Mouse (Mus musculus) midbrain, embryonic 11.5 days (tissue): Measurements from ENCODE around the gene C1ql1. TPM values are rescaled to one million over a fixed set of nuclear protein-coding genes. Genes with fewer than 3 reads are reported as not detected.

Experiments
- ATAC-seq: fragments of 200-750 bp; cut with Nextera tagmentation; 2 replicates; pipeline ENCODE4 v1.8.0; 2017; ENCODE audit warnings: moderate TSS enrichment, moderate library complexity; ENCODE audit not compliant: low FRiP score
- DNase-seq: peaks from one replicate; pipeline ENCODE4 v3.0.0; 2015; ENCODE audit warnings: low spot score; ENCODE audit errors: missing footprints
- H3K27ac ChIP-seq: fragments of 300-500 bp; sonication (generic); 2 replicates; pipeline ENCODE4 v1.5.1; 2014; ENCODE audit warnings: low read depth, low read length
- H3K27me3 ChIP-seq: fragments of 300-500 bp; sonication (generic); 2 replicates; pipeline ENCODE4 v1.6.1; 2014; ENCODE audit warnings: mild to moderate bottlenecking, low read length, moderate library complexity, mixed read lengths; ENCODE audit not compliant: control insufficient read depth, insufficient read depth
- H3K36me3 ChIP-seq: fragments of 300-500 bp; sonication (generic); 2 replicates; pipeline ENCODE4 v1.6.1; 2014; ENCODE audit warnings: mild to moderate bottlenecking, low read length, moderate library complexity, mixed read lengths; ENCODE audit not compliant: control insufficient read depth, insufficient read depth
- H3K4me1 ChIP-seq: fragments of 300-500 bp; sonication (generic); 2 replicates; pipeline ENCODE4 v1.6.1; 2014; ENCODE audit warnings: low read length; ENCODE audit not compliant: control insufficient read depth, insufficient read depth
- H3K4me2 ChIP-seq: fragments of 300-500 bp; sonication (generic); 2 replicates; pipeline ENCODE4 v1.6.1; 2014; ENCODE audit warnings: mild to moderate bottlenecking, moderate library complexity
- H3K4me3 ChIP-seq: fragments of 300-500 bp; sonication (generic); 2 replicates; pipeline ENCODE4 v1.5.1; 2014; ENCODE audit warnings: low read depth, low read length
- H3K9ac ChIP-seq: fragments of 300-500 bp; sonication (generic); 2 replicates; pipeline ENCODE4 v1.6.1; 2014; ENCODE audit warnings: low read length
- H3K9me3 ChIP-seq: fragments of 300-500 bp; sonication (generic); 2 replicates; pipeline ENCODE4 v1.6.1; 2016; ENCODE audit warnings: low read length; ENCODE audit not compliant: control insufficient read depth
- WGBS: fragments of 180-500 bp; shearing (Covaris S2); extraction: QIAGEN DNeasy Blood & Tissue Kit; methylation state at CpG from one replicate; pipeline ENCODE4 v1.1.7; 2014; 5-methylcytosine and 5-hydroxymethylcytosine counted together
- polyA plus RNA-seq: library from polyadenylated mRNA; unstranded; fragments of >200 nt; fragmentation: Nextera tagmentation; extraction: Ambion mirVana; gene quantifications from 2 replicates; pipeline ENCODE4 v1.2.1, GENCODE M21; 2014

The C1ql1 gene
- polyA plus RNA-seq, 1 experiment from 2014 or later, result 17.4 TPM

- peak overlapping the region; percentile 60 for H3K9ac ChIP-seq
- DNase-seq (peak; percentile 96), ATAC-seq (peak; percentile 68)
- H3K27ac ChIP-seq, result peak overlapping the region; percentile 81
- H3K36me3 ChIP-seq, result no peaks in the 10 kb centered on the region
- peak overlapping the region; percentile 45 for H3K4me2 ChIP-seq
- no peaks in the 10 kb centered on the region for H3K9me3 ChIP-seq
- WGBS, result 1% methylated on average over 16 of the region's 16 CpGs
- H3K4me1 ChIP-seq, result peaks cover 18% of the 10 kb centered on the region
- no peaks in the 10 kb centered on the region for H3K27me3 ChIP-seq
- H3K4me3 ChIP-seq, result peak overlapping the region; percentile 6; the same call in 1 of the 2 replicates
Observed at GRCm38 (mm10) chr11:102963246-102963854, 16.9 kb upstream of the C1ql1 start.

- H3K36me3 ChIP-seq, result no peaks in the 10 kb centered on the region
- H3K27me3 ChIP-seq, result no peaks in the 10 kb centered on the region
- 18% methylated on average over 7 of the region's 7 CpGs for WGBS
- no peaks in the 10 kb centered on the region for H3K9me3 ChIP-seq
- DNase-seq (peak; percentile 92), ATAC-seq (no peak; the same call in 1 of the 2 replicates)
- peak overlapping the region; percentile 45 for H3K4me2 ChIP-seq
- 0 out of 2 replicates have a peak overlapping the region, but pooled peaks have one; percentile 6 for H3K4me3 ChIP-seq
- peak overlapping the region; percentile 60 for H3K9ac ChIP-seq
- H3K4me1 ChIP-seq, result peaks cover 18% of the 10 kb centered on the region
- peak overlapping the region; percentile 81 for H3K27ac ChIP-seq
Observed at GRCm38 (mm10) chr11:102962861-102963245, 16.4 kb upstream of the C1ql1 start.

- H3K9ac ChIP-seq, result no peak overlapping the region
- no peaks in the 10 kb centered on the region for H3K36me3 ChIP-seq
- no peak overlapping the region for H3K4me3 ChIP-seq
- ATAC-seq (no peak), DNase-seq (no peak)
- H3K27me3 ChIP-seq, result no peaks in the 10 kb centered on the region
- H3K4me2 ChIP-seq, result no peak overlapping the region
- H3K9me3 ChIP-seq, result no peaks in the 10 kb centered on the region
- peaks cover 23% of the 10 kb centered on the region for H3K4me1 ChIP-seq
- 96% methylated on average over 4 of the region's 4 CpGs for WGBS
- no peak overlapping the region for H3K27ac ChIP-seq
Observed at GRCm38 (mm10) chr11:102961082-102961481, 14.6 kb upstream of the C1ql1 start.

GRCm38 (mm10) chr11:102958870-102959269, 12.4 kb upstream of the C1ql1 start:
- H3K36me3 ChIP-seq, result no peaks in the 10 kb centered on the region
- H3K4me3 ChIP-seq, result no peak overlapping the region
- DNase-seq (no peak), ATAC-seq (no peak)
- no peak overlapping the region for H3K27ac ChIP-seq
- 84% methylated on average over 1 of the region's 1 CpGs for WGBS
- H3K4me2 ChIP-seq, result no peak overlapping the region
- peaks cover 17% of the 10 kb centered on the region for H3K4me1 ChIP-seq
- H3K9ac ChIP-seq, result no peak overlapping the region
- peaks cover 2% of the 10 kb centered on the region for H3K27me3 ChIP-seq
- no peaks in the 10 kb centered on the region for H3K9me3 ChIP-seq

- H3K27ac ChIP-seq, result no peak overlapping the region
- H3K4me2 ChIP-seq, result no peak overlapping the region
- H3K36me3 ChIP-seq, result no peaks in the 10 kb centered on the region
- no peaks in the 10 kb centered on the region for H3K9me3 ChIP-seq
- WGBS, result 95% methylated on average over 6 of the region's 6 CpGs
- ATAC-seq, result no peak
- H3K4me3 ChIP-seq, result no peak overlapping the region
- peaks cover 2% of the 10 kb centered on the region for H3K27me3 ChIP-seq
- H3K9ac ChIP-seq, result no peak overlapping the region
- H3K4me1 ChIP-seq, result peaks cover 14% of the 10 kb centered on the region
- DNase-seq, result no peak
Observed at GRCm38 (mm10) chr11:102958431-102958830, 11.9 kb upstream of the C1ql1 start.

GRCm38 (mm10) chr11:102957692-102958091, 11.2 kb upstream of the C1ql1 start:
- Histone ChIP-seq H3K4me1 (peaks cover 14% of the 10 kb centered on the region), H3K27me3 (peaks cover 2% of the 10 kb centered on the region), H3K9ac (peak overlapping the region; percentile 15; the same call in 1 of the 2 replicates), H3K4me2 (no peak overlapping the region), H3K36me3 (no peaks in the 10 kb centered on the region), H3K27ac (peak overlapping the region; percentile 52), H3K9me3 (no peaks in the 10 kb centered on the region), H3K4me3 (no peak overlapping the region)
- ATAC-seq (no peak), DNase-seq (no peak)
- WGBS, result 88% methylated on average over 8 of the region's 8 CpGs

- ATAC-seq, result 0 out of 2 replicates have a peak, but pooled peaks have one; percentile 12
Observed at GRCm38 (mm10) chr11:102956962-102957614, 10.6 kb upstream of the C1ql1 start.

GRCm38 (mm10) chr11:102952922-102953321, 6.4 kb upstream of the C1ql1 start:
- Histone ChIP-seq H3K36me3 (no peaks in the 10 kb centered on the region), H3K27me3 (peaks cover 20% of the 10 kb centered on the region), H3K4me3 (no peak overlapping the region), H3K9ac (peak overlapping the region; percentile 27; the same call in 1 of the 2 replicates), H3K4me2 (peak overlapping the region; percentile 17; the same call in 1 of the 2 replicates), H3K9me3 (no peaks in the 10 kb centered on the region), H3K4me1 (peaks cover 25% of the 10 kb centered on the region), H3K27ac (peak overlapping the region; percentile 60)
- DNase-seq (peak; percentile 88), ATAC-seq (peak; percentile 88)
- WGBS, result 28% methylated on average over 6 of the region's 6 CpGs

More at GRCm38 (mm10) chr11:102956962-102957614, 10.6 kb upstream of the C1ql1 start:
- peaks cover 2% of the 10 kb centered on the region for H3K27me3 ChIP-seq
- peaks cover 19% of the 10 kb centered on the region for H3K4me1 ChIP-seq
- 58% methylated on average over 16 of the region's 16 CpGs for WGBS
- H3K9ac ChIP-seq, result peak overlapping the region; percentile 15; the same call in 1 of the 2 replicates
- H3K27ac ChIP-seq, result peak overlapping the region; percentile 52
- no peaks in the 10 kb centered on the region for H3K36me3 ChIP-seq
- peak; percentile 87 for DNase-seq
- H3K9me3 ChIP-seq, result no peaks in the 10 kb centered on the region
- no peak overlapping the region for H3K4me3 ChIP-seq
- H3K4me2 ChIP-seq, result no peak overlapping the region
